Mouse (Mus musculus): ENCODE measurements around the gene Myod1.

DNA sequence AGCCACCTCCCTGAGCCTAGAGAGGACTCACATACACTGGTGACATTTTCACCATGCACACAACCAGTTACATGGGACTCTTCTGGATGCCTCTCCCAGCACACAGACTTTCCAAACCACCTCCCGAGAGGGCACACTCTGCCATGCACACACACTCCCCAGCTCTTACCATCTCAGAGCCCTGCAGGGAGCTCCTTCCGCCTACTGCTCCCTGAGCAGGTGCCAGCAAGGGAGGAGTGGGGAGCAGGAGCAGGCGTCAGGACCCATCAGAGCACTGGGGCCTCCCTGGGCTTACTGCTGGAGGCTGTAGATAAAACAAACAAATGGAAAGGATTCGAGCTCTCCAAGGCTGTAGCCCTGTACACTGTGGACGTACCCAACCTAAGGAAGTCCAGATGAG, 45.3 kb downstream of the Myod1 start:
- TF ChIP-seq CTCF (IDR thresholded peaks at IDR 0.05) (no peak), POLR2A (IDR thresholded peaks at IDR 0.05; ENCODE audit: insufficient read depth, low read depth, low read length) (no peak)
